Mouse (Mus musculus) ES-Bruce4 (cell line): ENCODE measurements around the gene Actl11. TPM values are rescaled to one million over a fixed set of nuclear protein-coding genes. Genes with fewer than 3 reads are reported as not detected.

Source experiments
- H3K27ac ChIP-seq: 2 replicates; pipeline ENCODE4 v1.5.1; 2012; ENCODE audit warnings: low read length, inconsistent platforms; ENCODE audit not compliant: insufficient read depth
- H3K27me3 ChIP-seq: 2 replicates; pipeline ENCODE4 v1.6.1; 2012; ENCODE audit warnings: mild to moderate bottlenecking, low read length, inconsistent platforms; ENCODE audit not compliant: control insufficient read depth, poor library complexity, insufficient read depth, severe bottlenecking
- H3K36me3 ChIP-seq: 2 replicates; pipeline ENCODE4 v1.6.1; 2012; ENCODE audit warnings: inconsistent platforms, mild to moderate bottlenecking, low read length, moderate library complexity; ENCODE audit not compliant: control insufficient read depth, poor library complexity, insufficient read depth, severe bottlenecking
- H3K4me1 ChIP-seq: one replicate; pipeline ENCODE4 v1.8.1; 2011; ENCODE audit warnings: low read length; ENCODE audit not compliant: control insufficient read depth, insufficient read depth
- H3K4me3 ChIP-seq: 2 replicates; pipeline ENCODE4 v1.5.1; 2011; ENCODE audit warnings: low read depth, mild to moderate bottlenecking, low read length
- H3K9ac ChIP-seq: 2 replicates; pipeline ENCODE4 v1.6.1; 2012; ENCODE audit warnings: low read depth, mild to moderate bottlenecking, inconsistent platforms; ENCODE audit not compliant: poor library complexity, severe bottlenecking
- H3K9me3 ChIP-seq: replicated peaks from 2 replicates; pipeline ENCODE4 v1.6.1; 2012; ENCODE audit warnings: mild to moderate bottlenecking, low read length, inconsistent platforms; ENCODE audit not compliant: control insufficient read depth, poor library complexity, insufficient read depth, severe bottlenecking
- CTCF ChIP-seq: IDR thresholded peaks from one replicate; pipeline ENCODE4 v1.8.1; 2011; ENCODE audit warnings: low read depth, low read length
- EP300 ChIP-seq: IDR thresholded peaks from 2 replicates; pipeline ENCODE4 v1.6.1; 2011; ENCODE audit warnings: low read depth, low read length; ENCODE audit not compliant: insufficient read depth
- POLR2A ChIP-seq: IDR thresholded peaks from one replicate; pipeline ENCODE4 v1.8.1; 2011; ENCODE audit warnings: low read length; ENCODE audit not compliant: insufficient read depth
- polyA plus RNA-seq: library from polyadenylated mRNA; stranded (reverse); fragments of >200 nt; gene quantifications from 2 replicates; pipeline ENCODE4 v1.2.4, GENCODE M21; 2011; ENCODE audit warnings: low read depth; ENCODE audit not compliant: missing spikeins, insufficient read depth, insufficient read length

Gene Actl11
- polyA plus RNA-seq, 1 experiment: not detected

DNA sequence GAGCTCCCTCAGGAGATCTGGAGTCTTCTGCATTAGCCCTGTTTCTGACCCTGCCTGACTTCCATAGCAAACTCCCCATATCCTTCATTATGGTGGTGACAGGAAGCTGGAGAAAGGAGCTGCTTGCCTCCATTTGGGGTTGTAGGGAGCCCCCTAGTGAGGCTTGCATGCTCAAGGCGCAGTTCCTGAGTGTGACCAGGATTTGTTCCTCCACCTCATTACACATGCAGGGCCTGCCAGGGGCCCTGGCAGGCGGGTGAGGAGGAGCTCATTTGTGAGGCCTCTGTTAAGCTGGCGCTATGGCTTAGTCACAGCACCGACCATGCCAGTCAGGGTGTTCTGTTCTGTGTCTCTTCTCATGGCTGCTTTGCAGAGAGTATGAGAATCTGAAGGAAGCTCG, 33.6 kb downstream of the Actl11 start:
- Histone ChIP-seq H3K36me3 (no peaks in the 10 kb centered on the region), H3K27me3 (no peaks in the 10 kb centered on the region), H3K4me3 (no peak overlapping the region), H3K9me3 (no peaks in the 10 kb centered on the region), H3K27ac (peak overlapping the region; percentile 14; the same call in 1 of the 2 replicates), H3K9ac (no peak overlapping the region), H3K4me1 (peaks cover 5% of the 10 kb centered on the region)
- TF ChIP-seq CTCF (peak; percentile 52), POLR2A (no peak)

DNA sequence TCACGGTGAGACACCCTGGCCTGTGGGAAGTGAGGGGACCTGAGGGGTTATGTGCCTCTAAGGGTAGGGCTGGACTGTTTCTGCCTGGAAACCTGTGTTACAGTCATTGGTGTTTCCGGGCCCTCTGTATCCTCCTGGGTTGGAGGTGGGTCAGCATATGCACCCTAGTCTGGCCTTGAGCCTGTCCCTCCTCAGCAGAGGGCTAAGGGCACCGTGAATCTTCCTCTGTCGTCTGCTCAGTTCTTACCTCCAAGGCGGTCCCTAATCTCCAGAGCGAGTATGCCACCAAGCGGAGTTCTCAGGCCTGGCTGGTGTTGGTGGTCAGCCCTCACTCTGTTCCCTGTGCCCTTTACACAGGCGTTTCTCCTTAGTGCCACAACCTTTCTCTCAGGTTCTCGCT, 34.6 kb downstream of the Actl11 start:
- no peaks in the 10 kb centered on the region for H3K36me3 ChIP-seq
- H3K4me1 ChIP-seq: peaks cover 5% of the 10 kb centered on the region
- no peak overlapping the region for H3K4me3 ChIP-seq
- no peaks in the 10 kb centered on the region for H3K9me3 ChIP-seq
- no peak overlapping the region for H3K27ac ChIP-seq
- H3K9ac ChIP-seq: no peak overlapping the region
- H3K27me3 ChIP-seq: no peaks in the 10 kb centered on the region
- TF ChIP-seq POLR2A: no peak
- no peak for TF ChIP-seq EP300
- no peak for TF ChIP-seq CTCF

DNA sequence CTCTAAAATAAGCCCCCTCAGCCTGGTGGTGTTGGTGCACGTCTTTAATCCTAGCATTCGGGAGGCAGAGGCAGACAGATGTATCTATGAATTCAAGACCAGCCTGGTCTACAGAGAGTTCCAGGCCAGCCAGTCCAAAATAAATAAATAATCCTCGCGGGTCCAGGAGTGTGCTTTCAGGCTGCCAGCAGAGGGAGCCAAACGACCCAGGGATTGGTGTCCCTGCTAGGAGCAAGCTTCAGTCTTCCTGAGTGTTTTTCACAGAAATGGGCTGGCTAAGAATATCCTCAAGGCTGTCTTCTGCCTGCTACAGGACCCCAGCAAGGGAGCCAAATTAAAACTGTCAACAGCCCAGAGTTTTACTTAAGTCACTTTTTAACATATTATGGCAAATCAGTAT, 35.4 kb downstream of the Actl11 start:
- Histone ChIP-seq H3K4me3 (no peak overlapping the region), H3K27ac (no peak overlapping the region)

DNA sequence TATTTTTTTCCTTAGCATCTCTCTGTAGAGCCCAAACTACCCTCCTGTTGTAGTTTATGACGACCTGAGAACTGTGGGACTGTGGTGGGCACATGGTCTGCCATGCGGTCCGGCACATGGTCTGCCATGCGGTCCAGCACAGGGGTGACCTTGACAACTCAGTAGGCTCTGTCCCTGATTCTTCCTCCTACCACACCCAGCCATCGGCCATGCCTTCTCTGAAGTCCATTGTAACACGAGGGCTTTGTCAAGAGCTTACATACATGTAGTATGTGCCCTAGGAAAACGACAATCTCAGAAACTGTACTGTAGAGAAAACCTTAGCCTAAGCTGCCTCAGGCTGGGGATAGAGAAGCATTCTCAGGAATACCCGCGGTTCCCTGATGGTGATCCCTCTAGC, 36.4 kb downstream of the Actl11 start:
- Histone ChIP-seq H3K27me3 (no peaks in the 10 kb centered on the region), H3K27ac (no peak overlapping the region), H3K4me3 (no peak overlapping the region), H3K36me3 (no peaks in the 10 kb centered on the region), H3K9me3 (no peaks in the 10 kb centered on the region), H3K9ac (no peak overlapping the region), H3K4me1 (peaks cover 5% of the 10 kb centered on the region)
- TF ChIP-seq CTCF (no peak), EP300 (no peak), POLR2A (no peak)

More for the DNA sequence above, 35.4 kb downstream of the Actl11 start:
- Histone ChIP-seq H3K36me3 (no peaks in the 10 kb centered on the region), H3K27me3 (no peaks in the 10 kb centered on the region), H3K9ac (no peak overlapping the region), H3K9me3 (no peaks in the 10 kb centered on the region), H3K4me1 (peaks cover 5% of the 10 kb centered on the region)
- peak; percentile 95 for TF ChIP-seq CTCF
- TF ChIP-seq EP300: no peak
- TF ChIP-seq POLR2A: no peak

DNA sequence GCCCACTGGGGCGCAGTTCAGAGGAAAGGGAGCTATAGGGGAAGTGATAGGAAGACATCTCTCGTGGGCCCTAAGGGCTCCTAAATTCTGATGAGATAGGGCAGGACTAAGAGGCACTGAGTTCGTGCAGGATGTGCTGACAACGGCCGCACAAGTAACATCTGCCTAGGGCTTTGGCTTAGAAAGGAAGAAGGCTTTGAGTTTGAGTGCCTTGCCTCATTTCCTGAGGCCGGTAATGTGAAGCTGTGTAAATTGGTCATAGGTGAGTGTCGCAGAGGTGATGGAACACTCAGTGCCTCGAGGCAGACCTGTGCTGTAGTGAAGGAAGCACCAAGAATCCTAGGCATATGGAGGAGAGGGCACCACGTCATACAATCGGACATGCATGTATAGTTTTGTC, 38.4 kb downstream of the Actl11 start:
- Histone ChIP-seq H3K9me3 (no peaks in the 10 kb centered on the region), H3K4me3 (no peak overlapping the region), H3K27ac (no peak overlapping the region), H3K36me3 (no peaks in the 10 kb centered on the region), H3K4me1 (peaks cover 5% of the 10 kb centered on the region), H3K27me3 (no peaks in the 10 kb centered on the region), H3K9ac (no peak overlapping the region)
- TF ChIP-seq POLR2A (no peak), CTCF (no peak), EP300 (no peak)

DNA sequence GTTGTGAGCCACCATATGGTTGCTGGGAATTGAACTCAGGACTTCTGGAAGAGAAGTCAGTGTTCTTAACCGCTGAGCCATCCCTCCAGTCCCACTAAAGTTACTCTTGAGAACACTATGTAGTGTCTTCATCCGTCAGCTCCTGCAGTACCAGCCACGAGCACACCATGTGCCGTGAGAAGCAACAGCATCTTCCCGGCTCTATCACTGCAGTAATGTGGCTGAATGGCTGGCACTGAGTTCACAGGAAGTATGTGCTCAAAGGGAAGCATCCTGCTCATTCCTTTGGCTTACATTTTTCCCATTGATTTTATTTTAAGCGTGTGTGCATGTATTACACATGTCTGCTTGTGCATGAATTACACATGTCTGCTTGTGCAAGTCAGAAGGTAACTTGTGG, 39.2 kb downstream of the Actl11 start:
- no peaks in the 10 kb centered on the region for H3K36me3 ChIP-seq
- no peak overlapping the region for H3K27ac ChIP-seq
- peaks cover under 1% of the 10 kb centered on the region for H3K4me1 ChIP-seq
- no peaks in the 10 kb centered on the region for H3K27me3 ChIP-seq
- H3K4me3 ChIP-seq: no peak overlapping the region
- TF ChIP-seq CTCF (no peak), EP300 (no peak), POLR2A (no peak)
- H3K9me3 ChIP-seq: no peaks in the 10 kb centered on the region
- H3K9ac ChIP-seq: no peak overlapping the region
